Mouse (Mus musculus): ENCODE measurements around the gene Mterf2.

- TF ChIP-seq POLR2A (IDR thresholded peaks at IDR 0.05; ENCODE audit: insufficient read length, low read depth): no peak
- no peak for TF ChIP-seq MAX (IDR thresholded peaks at IDR 0.05; ENCODE audit: low read depth)
- no peak for TF ChIP-seq E2F4 (IDR thresholded peaks at IDR 0.05; ENCODE audit: insufficient read depth)
- TF ChIP-seq MYOG (IDR thresholded peaks at IDR 0.05; ENCODE audit: control insufficient read depth in 1 of 3, insufficient read depth in 1 of 3, insufficient read length in 2 of 3, low read depth in 2 of 3): no peak
- TF ChIP-seq USF1 (IDR thresholded peaks at IDR 0.05; ENCODE audit: low read depth): no peak
- no peak for TF ChIP-seq MYOD1 (IDR thresholded peaks at IDR 0.05; ENCODE audit: control insufficient read depth in 1 of 3, insufficient read length in 2 of 3, low read depth in 2 of 3)
- no peak for TF ChIP-seq POLR2AphosphoS2 (IDR thresholded peaks at IDR 0.05; ENCODE audit: insufficient read length, low read depth)
- no peak for TF ChIP-seq TCF12 (IDR thresholded peaks at IDR 0.05; ENCODE audit: insufficient read depth, poor library complexity, severe bottlenecking)
- no peak for TF ChIP-seq TCF3 (IDR thresholded peaks at IDR 0.05; ENCODE audit: insufficient read length, low read depth)
- TF ChIP-seq CEBPB (IDR thresholded peaks at IDR 0.05; ENCODE audit: insufficient read depth, poor library complexity, severe bottlenecking): no peak
Measured at GRCm38 (mm10) chr10:85165306-85165705, 37.5 kb upstream of the Mterf2 start.
